Mouse (Mus musculus) embryonic fibroblast, embryonic 13.5 days (primary cell): ENCODE results near the gene Unk.

Experiments
- CTCF ChIP-seq: IDR thresholded peaks from 2 replicates; pipeline ENCODE4 v1.5.1; 2011; ENCODE audit warnings: mild to moderate bottlenecking, control low read depth, low read length, moderate library complexity, borderline replicate concordance; ENCODE audit not compliant: insufficient read depth
- POLR2A ChIP-seq: IDR thresholded peaks from 2 replicates; pipeline ENCODE4 v1.6.1; 2011; ENCODE audit warnings: low read depth, mild to moderate bottlenecking, control low read depth, low read length, moderate library complexity

- TF ChIP-seq POLR2A (no peak), CTCF (no peak)
These were observed 47.6 kb upstream of the Unk start for GRCm38 (mm10) chr11:115982472-115982871.
